Comparison of ENCODE assay signal across 8 mouse cellular contexts in the genomic region with DNA sequence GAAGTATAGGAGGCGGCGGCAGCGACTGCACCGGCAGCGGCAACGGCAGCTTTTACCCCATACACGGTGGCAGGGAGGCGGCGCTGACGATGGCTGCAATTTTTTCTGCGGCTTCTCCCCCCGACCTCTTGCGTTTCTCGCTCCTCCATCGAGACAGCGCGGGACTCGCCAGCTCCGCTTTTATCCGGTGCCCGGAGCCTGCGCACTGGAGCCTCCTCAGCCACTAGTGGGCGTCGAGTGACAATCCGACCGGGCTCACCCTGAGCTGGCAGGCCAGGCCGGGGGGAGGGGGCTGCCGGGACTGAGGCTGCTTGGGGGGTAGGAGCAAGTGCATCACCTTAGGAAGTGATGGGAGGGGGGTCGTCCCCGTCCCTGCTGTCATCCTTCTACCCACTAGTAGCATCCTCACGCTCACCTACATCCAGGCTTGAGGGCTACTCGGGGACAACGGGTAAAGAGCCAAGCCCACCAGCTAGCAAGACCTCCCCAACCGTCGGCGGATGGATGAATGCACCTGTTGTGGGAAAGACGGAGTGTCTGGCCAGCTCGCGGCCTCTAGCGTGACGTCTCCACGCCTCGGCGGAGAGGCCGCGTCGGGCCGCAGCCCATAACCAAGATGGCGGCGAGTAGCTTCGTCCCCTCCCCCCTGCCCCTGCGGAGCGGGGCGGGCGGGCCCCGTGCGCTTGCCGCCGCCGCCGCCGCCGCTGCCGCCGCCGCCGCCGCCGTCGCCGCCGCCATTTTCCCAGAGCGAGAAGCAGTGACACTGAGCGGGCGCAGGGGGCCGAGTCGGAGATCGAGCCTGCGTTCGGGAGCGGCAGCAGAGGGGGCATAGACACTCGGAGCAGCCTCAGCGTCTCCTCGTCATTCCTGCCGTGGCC. TPM values are rescaled to one million over a fixed set of nuclear protein-coding genes. Genes with fewer than 3 reads are reported as not detected.
DNase-seq lines count a peak whose midpoint lies in the region; ATAC-seq and TF ChIP-seq lines count a peak whose summit lies in the region.

A gene (plus strand): TSS at position 722 of the 878 bp plus-strand sequence.

- intact Hi-C loops in left cerebral cortex, postnatal 4 days (cut with DNase I) = no loop called here

- no peaks in the 10 kb centered on the region for H3K27me3 ChIP-seq in embryonic facial prominence, embryonic 10.5 days (replicated peaks; ENCODE audit: low read depth, poor library complexity, severe bottlenecking)
- H3K27me3 ChIP-seq in intestine, postnatal 0 days (replicated peaks; ENCODE audit: control insufficient read depth, insufficient read depth, low read length) = no peaks in the 10 kb centered on the region
- H3K27me3 ChIP-seq in midbrain, embryonic 11.5 days (ENCODE audit: control insufficient read depth, insufficient read depth, low read length) = no peaks in the 10 kb centered on the region

- ATAC-seq in intestine, postnatal 0 days = peak; percentile 82
- ATAC-seq in midbrain, embryonic 11.5 days (ENCODE audit: low FRiP score) = peak; percentile 82

- under 1% methylated on average over 84 of the region's 85 CpGs for WGBS in embryonic facial prominence, embryonic 10.5 days
- under 1% methylated on average over 82 of the region's 85 CpGs for WGBS in intestine, postnatal 0 days
- under 1% methylated on average over 80 of the region's 85 CpGs for WGBS in midbrain, embryonic 11.5 days

- H3K4me3 ChIP-seq in embryonic facial prominence, embryonic 10.5 days = peak within 1 kb of the TSS; percentile 95
- H3K4me3 ChIP-seq in intestine, postnatal 0 days (ENCODE audit: low read depth, low read length) = peak within 1 kb of the TSS; percentile 85
- peak within 1 kb of the TSS; percentile 93 for H3K4me3 ChIP-seq in midbrain, embryonic 11.5 days (ENCODE audit: low read depth, low read length)

- H3K36me3 ChIP-seq in embryonic facial prominence, embryonic 10.5 days (replicated peaks) = peaks cover 2% of the 10 kb centered on the region; the same call in 1 of the 2 replicates
- no peaks in the 10 kb centered on the region for H3K36me3 ChIP-seq in intestine, postnatal 0 days (ENCODE audit: control insufficient read depth, insufficient read depth)
- no peaks in the 10 kb centered on the region for H3K36me3 ChIP-seq in midbrain, embryonic 11.5 days (ENCODE audit: control insufficient read depth, insufficient read depth, low read length)

- DNase-seq in adrenal gland, postnatal 14 days = peak; percentile 96
- DNase-seq in embryonic facial prominence, embryonic 10.5 days (ENCODE audit: low spot score) = peak; percentile 92
- no peak for DNase-seq in gonadal fat pad, adult 2 months (ENCODE audit: low read depth)
- peak; percentile 96 for DNase-seq in left cerebral cortex, postnatal 4 days
- peak; percentile 99 for DNase-seq in midbrain, embryonic 11.5 days (ENCODE audit: low spot score, missing footprints)
- DNase-seq in right cerebral cortex, postnatal 4 days = peak; percentile 91
- peak; percentile 91 for DNase-seq in yolk sac, embryonic 10.5 days (ENCODE audit: low spot score)

- H3K9ac ChIP-seq in intestine, postnatal 0 days (ENCODE audit: low read depth, low read length) = peak within 1 kb of the TSS; percentile 99
- H3K9ac ChIP-seq in midbrain, embryonic 11.5 days (ENCODE audit: low read length) = peak within 1 kb of the TSS; percentile 100

- peaks cover 38% of the 10 kb centered on the region for H3K4me1 ChIP-seq in embryonic facial prominence, embryonic 10.5 days
- H3K4me1 ChIP-seq in intestine, postnatal 0 days (replicated peaks; ENCODE audit: control insufficient read depth, insufficient read depth, low read length) = 0 out of 2 replicates have a peak, but pooled peaks cover 7% of the 10 kb centered on the region
- peaks cover 18% of the 10 kb centered on the region; the same call in 1 of the 2 replicates for H3K4me1 ChIP-seq in midbrain, embryonic 11.5 days (ENCODE audit: control insufficient read depth, insufficient read depth, low read length)

- H3K9me3 ChIP-seq in embryonic facial prominence, embryonic 10.5 days = no peaks in the 10 kb centered on the region
- H3K9me3 ChIP-seq in intestine, postnatal 0 days (ENCODE audit: control insufficient read depth) = no peaks in the 10 kb centered on the region
- no peaks in the 10 kb centered on the region for H3K9me3 ChIP-seq in midbrain, embryonic 11.5 days (ENCODE audit: control insufficient read depth, low read length)

- peak within 1 kb of the TSS; percentile 84 for H3K4me2 ChIP-seq in intestine, postnatal 0 days (replicated peaks; ENCODE audit: low read depth)
- H3K4me2 ChIP-seq in midbrain, embryonic 11.5 days = peak within 1 kb of the TSS; percentile 79

- peak; percentile 75 for TF ChIP-seq CTCF in intestine, postnatal 0 days (IDR thresholded peaks at IDR 0.05; ENCODE audit: low read depth)

- H3K27ac ChIP-seq in embryonic facial prominence, embryonic 10.5 days (replicated peaks) = peak within 1 kb of the TSS; percentile 100
- peak within 1 kb of the TSS; percentile 100 for H3K27ac ChIP-seq in intestine, postnatal 0 days (ENCODE audit: low read depth, low read length)
- peak within 1 kb of the TSS; percentile 100 for H3K27ac ChIP-seq in midbrain, embryonic 11.5 days (ENCODE audit: low read depth, low read length)

RNA-seq across cellular contexts. Expression of the gene that starts here (rescaled TPM):
- 64.2 and 77.2 TPM in 2 replicates for total RNA-seq in adrenal gland, postnatal 14 days (2021)
- 86.7 TPM in 2 replicates for polyA plus RNA-seq in embryonic facial prominence, embryonic 10.5 days (2016; fragmentation: Nextera tagmentation; extraction: Ambion mirVana)
- polyA plus RNA-seq in gonadal fat pad, adult 2 months (2012; rRNA removed) = 15.8 and 23.6 TPM in 2 replicates
- polyA plus RNA-seq in intestine, postnatal 0 days (2015; fragmentation: Nextera tagmentation; extraction: Ambion mirVana) = 44.8 and 49.3 TPM in 2 replicates
- 100 to 1,000 TPM; 150 to 156 TPM for total RNA-seq in left cerebral cortex, postnatal 4 days (2021)
- polyA plus RNA-seq in midbrain, embryonic 11.5 days (2014; fragmentation: Nextera tagmentation; extraction: Ambion mirVana) = 110 and 115 TPM in 2 replicates
